Mouse (Mus musculus) right cerebral cortex, postnatal 14 days (tissue): ENCODE results near the gene Kif2c.

Source experiments
- DNase-seq: peaks from one replicate; pipeline ENCODE4 v3.0.0; 2022

Kif2c gene

DNA sequence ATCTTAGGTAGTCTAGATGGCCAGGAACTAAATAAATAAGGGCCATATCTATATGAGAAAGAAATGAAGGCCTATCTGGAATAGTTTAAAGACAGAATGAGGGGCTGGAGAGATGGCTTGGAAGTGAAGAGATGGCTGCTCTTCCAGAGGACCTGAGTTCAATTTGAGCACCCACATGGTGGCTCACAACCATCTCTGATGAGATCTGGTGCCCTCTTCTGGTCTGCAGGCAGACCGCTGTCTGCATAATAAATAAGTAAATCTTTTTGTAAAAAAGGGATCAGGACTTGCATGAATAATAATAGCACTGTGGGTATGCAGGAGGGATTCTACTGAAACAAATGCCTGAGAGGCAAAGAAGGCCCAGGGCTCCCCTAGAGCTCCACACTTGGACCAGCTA is 69.2 kb downstream of the Kif2c start:
- no peak for DNase-seq

DNA sequence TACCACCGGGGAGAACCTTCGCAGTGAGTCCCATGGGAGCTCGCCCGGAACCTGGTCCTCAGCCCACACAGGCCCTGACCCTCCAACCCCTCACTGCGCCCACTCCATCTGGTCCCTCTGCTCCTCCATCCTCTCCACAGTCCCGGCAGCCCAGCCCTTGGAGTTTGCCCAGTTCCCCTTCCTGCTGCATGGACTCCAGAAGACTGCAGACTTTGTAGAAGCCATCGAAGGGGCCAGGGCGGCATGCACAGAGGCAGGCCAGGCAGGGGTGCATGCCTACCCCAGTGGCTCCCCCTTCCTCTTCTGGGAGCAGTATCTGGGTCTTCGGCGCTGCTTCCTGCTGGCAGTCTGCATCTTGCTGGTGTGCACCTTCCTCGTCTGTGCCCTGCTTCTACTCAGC is 71.5 kb downstream of the Kif2c start:
- DNase-seq: no peak

DNA sequence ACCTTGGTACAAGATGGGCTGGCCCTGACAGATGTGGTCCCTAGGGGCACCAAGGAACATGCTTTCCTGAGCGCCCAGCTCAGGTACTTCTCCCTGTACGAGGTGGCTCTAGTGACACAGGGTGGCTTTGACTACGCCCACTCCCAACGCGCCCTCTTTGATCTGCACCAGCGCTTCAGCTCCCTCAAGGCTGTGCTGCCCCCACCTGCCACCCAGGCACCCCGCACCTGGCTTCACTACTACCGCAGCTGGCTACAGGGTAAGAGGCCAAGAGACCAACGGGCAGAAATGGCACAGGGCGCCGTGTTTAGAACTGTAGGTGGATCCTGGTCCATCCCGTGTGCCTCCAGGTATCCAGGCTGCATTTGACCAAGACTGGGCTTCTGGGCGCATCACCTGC is 72.2 kb downstream of the Kif2c start:
- no peak for DNase-seq
